Mouse (Mus musculus): ENCODE measurements around the gene Nubpl. TPM values are rescaled to one million over a fixed set of nuclear protein-coding genes. Genes with fewer than 3 reads are reported as not detected.

Gene Nubpl
- polyA plus RNA-seq, 1 experiment: 0.49 TPM

GRCm38 (mm10) chr12:52132256-52132655 lies 34.7 kb downstream of the Nubpl start:
- H3K27me3 ChIP-seq (ENCODE audit: control insufficient read depth, insufficient read depth, low read length): no peaks in the 10 kb centered on the region
- 85% methylated on average over 10 of the region's 10 CpGs for WGBS

GRCm38 (mm10) chr12:52138296-52138695 lies 40.8 kb downstream of the Nubpl start:
- Histone ChIP-seq H3K27ac (ENCODE audit: insufficient read depth, low read length) (no peak overlapping the region), H3K4me1 (ENCODE audit: control insufficient read depth, insufficient read depth, insufficient read length) (no peaks in the 10 kb centered on the region), H3K4me3 (ENCODE audit: extremely low read depth, insufficient read depth, insufficient read length) (no peak overlapping the region), H3K27me3 (ENCODE audit: control insufficient read depth, insufficient read depth, low read length) (no peaks in the 10 kb centered on the region), H3K36me3 (ENCODE audit: control insufficient read depth, insufficient read depth, low read length) (no peaks in the 10 kb centered on the region)
- no peak for DNase-seq (ENCODE audit: low read depth in 1 of 2, low spot score in 2 of 2)
- 91% methylated on average over 4 of the region's 4 CpGs for WGBS
- TF ChIP-seq CTCF (IDR thresholded peaks at IDR 0.05; ENCODE audit: extremely low read depth, insufficient read depth, insufficient read length, insufficient replicate concordance) (no peak), POLR2A (IDR thresholded peaks at IDR 0.05; ENCODE audit: low read depth, low read length) (no peak)

More at GRCm38 (mm10) chr12:52132256-52132655, 34.7 kb downstream of the Nubpl start:
- H3K36me3 ChIP-seq (ENCODE audit: control insufficient read depth, insufficient read depth, low read length): no peaks in the 10 kb centered on the region
- no peak overlapping the region for H3K27ac ChIP-seq (ENCODE audit: insufficient read depth, low read length)
- no peaks in the 10 kb centered on the region for H3K4me1 ChIP-seq (ENCODE audit: control insufficient read depth, insufficient read depth, insufficient read length)
- no peak for TF ChIP-seq POLR2A (IDR thresholded peaks at IDR 0.05; ENCODE audit: low read depth, low read length)
- no peak for DNase-seq (ENCODE audit: low read depth in 1 of 2, low spot score in 2 of 2)
- H3K4me3 ChIP-seq (ENCODE audit: extremely low read depth, insufficient read depth, insufficient read length): no peak overlapping the region

DNA sequence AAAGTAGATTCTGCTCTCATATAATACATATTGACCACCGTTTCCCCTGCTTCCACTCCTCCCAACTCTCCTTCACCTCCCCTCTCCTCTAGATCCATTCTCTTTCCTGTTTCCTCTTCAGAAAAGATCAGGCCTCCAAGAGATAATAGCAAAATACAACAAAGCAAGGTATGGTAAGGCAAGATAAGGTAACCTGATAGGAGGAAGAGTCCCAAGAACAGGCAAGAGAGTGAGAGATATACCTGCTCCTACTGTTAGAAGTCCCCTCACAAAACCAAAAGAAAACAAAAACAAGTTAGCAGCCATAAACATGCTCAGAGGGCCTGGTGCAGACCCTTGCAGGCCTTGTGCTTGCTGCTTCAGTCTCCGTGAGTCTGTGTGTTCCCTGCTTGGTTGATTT lies 49.1 kb downstream of the Nubpl start:
- no peak overlapping the region for H3K4me3 ChIP-seq (ENCODE audit: extremely low read depth, insufficient read depth, insufficient read length)
- no peaks in the 10 kb centered on the region for H3K36me3 ChIP-seq (ENCODE audit: control insufficient read depth, insufficient read depth, low read length)
- no peak for DNase-seq (ENCODE audit: low read depth in 1 of 2, low spot score in 2 of 2)
- TF ChIP-seq POLR2A (IDR thresholded peaks at IDR 0.05; ENCODE audit: low read depth, low read length) (no peak), CTCF (IDR thresholded peaks at IDR 0.05; ENCODE audit: extremely low read depth, insufficient read depth, insufficient read length, insufficient replicate concordance) (no peak)
- no peaks in the 10 kb centered on the region for H3K4me1 ChIP-seq (ENCODE audit: control insufficient read depth, insufficient read depth, insufficient read length)
- 90% methylated on average over 2 of the region's 2 CpGs for WGBS
- H3K27ac ChIP-seq (ENCODE audit: insufficient read depth, low read length): no peak overlapping the region
- no peaks in the 10 kb centered on the region for H3K27me3 ChIP-seq (ENCODE audit: control insufficient read depth, insufficient read depth, low read length)

GRCm38 (mm10) chr12:52149448-52149847 lies 51.9 kb downstream of the Nubpl start:
- Histone ChIP-seq H3K27ac (ENCODE audit: insufficient read depth, low read length) (no peak overlapping the region), H3K27me3 (ENCODE audit: control insufficient read depth, insufficient read depth, low read length) (no peaks in the 10 kb centered on the region), H3K4me3 (ENCODE audit: extremely low read depth, insufficient read depth, insufficient read length) (no peak overlapping the region), H3K4me1 (ENCODE audit: control insufficient read depth, insufficient read depth, insufficient read length) (no peaks in the 10 kb centered on the region), H3K36me3 (ENCODE audit: control insufficient read depth, insufficient read depth, low read length) (no peaks in the 10 kb centered on the region)
- 84% methylated on average over 3 of the region's 3 CpGs for WGBS
- DNase-seq (ENCODE audit: low read depth in 1 of 2, low spot score in 2 of 2): no peak
- TF ChIP-seq CTCF (IDR thresholded peaks at IDR 0.05; ENCODE audit: extremely low read depth, insufficient read depth, insufficient read length, insufficient replicate concordance): no peak
- no peak for TF ChIP-seq POLR2A (IDR thresholded peaks at IDR 0.05; ENCODE audit: low read depth, low read length)

GRCm38 (mm10) chr12:52152071-52152470 lies 54.5 kb downstream of the Nubpl start:
- Histone ChIP-seq H3K4me3 (ENCODE audit: extremely low read depth, insufficient read depth, insufficient read length) (no peak overlapping the region), H3K27ac (ENCODE audit: insufficient read depth, low read length) (no peak overlapping the region), H3K27me3 (ENCODE audit: control insufficient read depth, insufficient read depth, low read length) (no peaks in the 10 kb centered on the region), H3K4me1 (ENCODE audit: control insufficient read depth, insufficient read depth, insufficient read length) (no peaks in the 10 kb centered on the region), H3K36me3 (ENCODE audit: control insufficient read depth, insufficient read depth, low read length) (no peaks in the 10 kb centered on the region)
- TF ChIP-seq POLR2A (IDR thresholded peaks at IDR 0.05; ENCODE audit: low read depth, low read length) (no peak), CTCF (IDR thresholded peaks at IDR 0.05; ENCODE audit: extremely low read depth, insufficient read depth, insufficient read length, insufficient replicate concordance) (no peak)
- DNase-seq (ENCODE audit: low read depth in 1 of 2, low spot score in 2 of 2): no peak
- WGBS: 91% methylated on average over 3 of the region's 3 CpGs

DNA sequence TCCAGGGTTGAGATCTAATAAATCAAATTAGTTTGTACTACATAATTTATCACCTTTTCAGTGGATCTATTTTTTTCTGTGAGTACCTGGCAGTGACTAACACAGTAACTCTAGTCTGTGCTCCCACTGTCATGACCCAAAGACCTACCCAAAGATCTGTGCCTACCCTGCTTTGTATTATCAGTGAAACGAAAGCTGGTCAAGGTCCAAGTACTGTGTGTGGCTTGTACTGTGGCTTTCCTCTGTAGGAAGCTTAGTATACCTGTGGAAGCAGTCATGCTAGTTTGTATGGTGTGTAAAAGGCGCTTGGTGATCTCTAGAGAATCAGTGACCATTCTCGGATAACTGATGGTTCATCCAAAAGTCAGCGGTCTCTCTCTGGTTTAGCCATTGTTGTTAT lies 57.4 kb downstream of the Nubpl start:
- no peak for DNase-seq (ENCODE audit: low read depth in 1 of 2, low spot score in 2 of 2)
- WGBS: 92% methylated on average over 4 of the region's 4 CpGs

DNA sequence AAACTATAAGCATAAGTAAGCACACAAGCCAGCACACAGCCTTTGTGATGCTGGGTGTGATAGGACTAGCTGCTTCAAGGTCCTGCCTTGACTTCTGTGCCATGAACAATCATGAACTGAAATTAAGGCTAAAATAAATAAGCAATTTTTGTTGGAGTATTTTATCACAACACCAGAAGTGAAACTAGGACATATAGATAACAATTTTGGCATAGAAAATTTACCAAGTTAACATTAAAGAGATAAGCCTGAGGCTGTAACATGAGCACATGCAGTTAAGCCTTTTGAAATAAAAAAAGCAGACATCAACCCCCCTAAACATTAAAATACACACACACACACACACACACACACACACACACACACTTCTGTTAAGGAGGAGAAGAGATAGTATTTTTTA lies 66.9 kb downstream of the Nubpl start:
- H3K4me3 ChIP-seq (ENCODE audit: extremely low read depth, insufficient read depth, insufficient read length): no peak overlapping the region
- no peaks in the 10 kb centered on the region for H3K27me3 ChIP-seq (ENCODE audit: control insufficient read depth, insufficient read depth, low read length)
- no peaks in the 10 kb centered on the region for H3K36me3 ChIP-seq (ENCODE audit: control insufficient read depth, insufficient read depth, low read length)
- TF ChIP-seq CTCF (IDR thresholded peaks at IDR 0.05; ENCODE audit: extremely low read depth, insufficient read depth, insufficient read length, insufficient replicate concordance) (no peak), POLR2A (IDR thresholded peaks at IDR 0.05; ENCODE audit: low read depth, low read length) (no peak)
- no peak overlapping the region for H3K27ac ChIP-seq (ENCODE audit: insufficient read depth, low read length)
- DNase-seq (ENCODE audit: low read depth in 1 of 2, low spot score in 2 of 2): no peak
- no peaks in the 10 kb centered on the region for H3K4me1 ChIP-seq (ENCODE audit: control insufficient read depth, insufficient read depth, insufficient read length)

More for the DNA sequence above, 57.4 kb downstream of the Nubpl start:
- H3K36me3 ChIP-seq (ENCODE audit: control insufficient read depth, insufficient read depth, low read length): no peaks in the 10 kb centered on the region
- no peaks in the 10 kb centered on the region for H3K4me1 ChIP-seq (ENCODE audit: control insufficient read depth, insufficient read depth, insufficient read length)
- TF ChIP-seq CTCF (IDR thresholded peaks at IDR 0.05; ENCODE audit: extremely low read depth, insufficient read depth, insufficient read length, insufficient replicate concordance): no peak
- TF ChIP-seq POLR2A (IDR thresholded peaks at IDR 0.05; ENCODE audit: low read depth, low read length): no peak
- H3K4me3 ChIP-seq (ENCODE audit: extremely low read depth, insufficient read depth, insufficient read length): no peak overlapping the region
- H3K27ac ChIP-seq (ENCODE audit: insufficient read depth, low read length): no peak overlapping the region
- no peaks in the 10 kb centered on the region for H3K27me3 ChIP-seq (ENCODE audit: control insufficient read depth, insufficient read depth, low read length)
